Mouse (Mus musculus) inflammation-experienced regulatory T-cells (primary cell): ENCODE results near the gene Hsf5. TPM values are rescaled to one million over a fixed set of nuclear protein-coding genes. Genes with fewer than 3 reads are reported as not detected.

ENCODE experiments used
- polyA plus RNA-seq, 2 experiments: library from polyadenylated mRNA; unstranded; fragments of 100-300 nt; shearing (Covaris generic); gene quantifications; one replicate each; pipeline ENCODE4 v1.2.1; 2017

Hsf5 gene
- polyA plus RNA-seq = under 1 TPM; 0.10 to 0.66 TPM

DNA sequence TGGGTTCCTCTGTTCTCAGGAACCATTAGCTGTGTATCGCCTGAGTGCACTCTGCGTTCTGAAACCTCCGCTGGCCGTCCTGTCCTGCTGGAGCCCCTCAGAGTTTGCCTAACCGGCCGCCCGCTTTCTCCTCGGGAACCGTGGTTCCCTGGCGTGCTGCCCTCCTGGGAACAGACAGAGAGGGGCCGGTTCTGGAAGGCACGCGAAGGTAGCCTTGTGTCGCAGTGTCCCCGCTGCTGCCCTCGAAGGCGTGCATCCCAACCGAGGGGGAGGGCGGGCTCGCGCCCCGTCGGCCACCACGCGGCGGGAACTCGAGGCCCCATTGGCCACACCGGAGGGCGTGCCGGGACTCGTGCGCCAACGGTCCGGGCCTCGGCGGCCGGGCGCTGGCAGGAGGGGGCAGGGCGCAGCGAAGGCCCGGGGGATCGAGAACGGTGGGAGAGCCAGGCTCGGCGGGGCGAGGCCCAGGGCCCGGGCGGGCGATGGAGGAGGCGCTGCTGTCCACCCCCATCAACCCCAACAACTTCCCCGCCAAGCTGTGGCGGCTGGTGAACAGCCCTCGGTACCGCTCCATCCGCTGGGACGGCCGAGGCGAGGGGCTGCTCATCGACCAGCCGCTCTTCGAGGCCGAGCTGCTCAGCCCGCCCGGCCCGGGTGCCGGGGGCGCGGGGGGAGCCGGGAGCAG, at the start of gene Hsf5:
Hsf5 (plus strand) TSS at position 375 of the 685 bp plus-strand sequence.

DNA sequence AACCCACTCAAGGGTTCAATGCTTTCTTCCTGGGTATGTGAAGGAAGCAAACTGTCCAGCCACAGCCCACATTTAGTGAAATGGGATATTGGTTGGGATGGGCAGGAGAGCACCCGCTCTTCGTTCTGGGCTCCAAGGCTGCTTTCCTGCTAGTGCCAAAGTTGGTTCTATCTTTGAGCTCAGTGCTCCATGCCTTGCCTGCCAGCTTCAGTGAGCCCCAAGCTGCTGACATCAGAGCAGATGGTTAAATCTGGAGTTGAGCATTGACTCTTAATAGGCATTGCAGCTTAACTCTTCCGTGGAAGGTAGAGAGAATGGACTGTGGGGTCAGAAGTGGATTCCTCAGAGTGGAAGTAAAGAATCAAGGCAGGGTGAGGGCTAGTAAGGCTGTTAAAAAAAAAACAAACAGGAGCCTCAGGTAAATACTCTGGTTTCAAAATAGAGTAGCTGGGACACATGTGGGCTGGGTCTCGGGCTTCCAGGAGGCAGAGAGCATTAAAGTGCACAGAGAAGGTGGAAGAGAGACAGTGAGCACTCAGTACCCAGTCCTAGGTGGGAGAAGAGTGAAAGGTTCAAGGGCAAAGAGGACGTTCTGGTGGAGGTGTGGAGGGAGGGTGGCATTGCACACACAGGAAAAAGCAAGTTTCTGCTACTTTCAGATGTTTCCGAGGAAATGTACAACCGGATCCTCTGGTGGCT, 48.6 kb upstream of the Hsf5 start, which contains the start of gene Sept4:
Sept4 (plus strand) TSS at position 649 of the 699 bp plus-strand sequence.

DNA sequence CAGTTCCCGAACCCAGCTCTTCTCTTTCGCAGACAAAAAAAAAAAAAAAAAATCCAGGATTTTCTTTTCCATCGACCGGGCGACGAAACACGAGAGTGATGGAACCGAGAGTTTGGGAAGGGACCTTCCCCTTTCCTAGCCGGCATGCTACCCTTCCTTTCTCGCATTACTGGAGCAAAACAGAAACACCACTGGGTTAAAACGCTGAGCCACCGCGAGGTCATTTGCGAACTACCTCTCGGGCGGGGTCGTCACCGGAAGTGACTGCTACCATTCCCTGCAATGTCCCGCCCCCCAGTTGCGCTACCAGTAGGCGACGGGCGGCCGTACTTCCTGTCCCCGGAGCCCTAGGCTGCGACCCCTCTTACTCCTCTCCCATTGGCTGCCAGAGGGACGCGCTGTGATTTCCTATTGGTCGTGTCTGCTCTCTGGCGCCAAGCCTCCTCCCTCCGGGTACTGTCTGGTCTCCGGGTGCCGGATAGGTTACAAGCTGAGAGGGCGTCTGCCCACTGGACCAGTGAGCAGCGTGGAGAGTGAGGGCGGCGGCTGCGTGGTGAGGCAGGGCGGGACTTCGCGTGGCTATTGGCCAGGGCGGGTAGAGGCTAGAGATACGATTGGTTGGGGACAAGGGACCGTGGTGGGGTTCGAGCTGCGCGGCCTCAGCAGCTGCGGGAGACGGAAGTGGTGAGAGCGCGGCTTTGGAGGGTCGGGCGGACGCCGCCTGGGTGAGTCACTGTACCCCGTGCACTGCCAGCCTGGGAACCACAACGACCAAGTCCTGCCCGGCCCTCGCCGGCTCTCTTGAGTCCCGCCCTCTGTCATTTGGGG, 25.2 kb upstream of the Hsf5 start, which contains the start of gene Mtmr4:
Mtmr4 (plus strand) TSS at position 637 of the 828 bp plus-strand sequence.

DNA sequence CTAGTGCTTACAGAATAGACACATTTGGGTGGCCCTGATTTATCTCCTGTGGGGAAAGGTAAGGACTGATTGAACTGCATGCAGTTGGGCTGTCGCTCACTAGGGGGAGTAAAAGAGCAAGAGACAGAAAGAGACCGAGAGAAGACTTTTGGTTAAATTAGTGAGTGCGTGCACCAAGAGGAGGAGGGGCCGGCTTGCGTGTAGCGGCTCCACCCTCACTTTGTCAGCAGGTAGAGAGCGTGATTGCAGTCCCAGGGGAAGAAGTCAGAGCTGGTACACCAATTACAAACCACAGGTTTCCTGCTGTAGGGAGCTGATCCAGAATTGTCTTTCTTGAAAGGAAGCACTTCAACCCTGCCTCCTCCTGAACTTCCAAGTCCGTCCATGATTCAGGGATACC, 45.4 kb downstream of the Hsf5 start, which contains the start of gene Rnf43:
Rnf43 (plus strand) TSS at position 316 of the 400 bp plus-strand sequence.

Other genes with a start within 250 kb of the Hsf5 start
- gene Rad51c, start 212.2 kb upstream of the Hsf5 start, polyA plus RNA-seq = 1 to 10 TPM in 1 of 2 experiments, under 1 TPM in 1; 0.30 to 2.4 TPM
- gene Tex14, start 212.1 kb upstream of the Hsf5 start, polyA plus RNA-seq = under 1 TPM; 0.18 to 0.39 TPM
- not detected for gene Gm11492, start 50.5 kb upstream of the Hsf5 start, polyA plus RNA-seq
- 1 to 10 TPM; 1.3 to 6.0 TPM for gene Sept4, start 48.3 kb upstream of the Hsf5 start, polyA plus RNA-seq
- 10 to 100 TPM; 26.7 to 34.1 TPM for gene Mtmr4, start 25.0 kb upstream of the Hsf5 start, polyA plus RNA-seq
- gene Rnf43, start 45.6 kb downstream of the Hsf5 start, polyA plus RNA-seq = 10 to 100 TPM; 42.6 to 79.4 TPM
- gene Supt4a, start 120.4 kb downstream of the Hsf5 start, polyA plus RNA-seq = 100 to 1,000 TPM; 376 to 391 TPM
- gene Tspoap1, start 143.4 kb downstream of the Hsf5 start, polyA plus RNA-seq = 10 to 100 TPM; 13.4 to 17.8 TPM
- 1 to 10 TPM in 1 of 2 experiments, under 1 TPM in 1; 0.87 to 4.1 TPM for gene Mpo, start 176.4 kb downstream of the Hsf5 start, polyA plus RNA-seq
- 10 to 100 TPM in 1 of 2 experiments, 1 to 10 TPM in 1; 2.0 to 13.4 TPM for gene Lpo, start 211.1 kb downstream of the Hsf5 start, polyA plus RNA-seq
- 10 to 100 TPM in 1 of 2 experiments, 1 to 10 TPM in 1; 9.3 to 15.8 TPM for gene Mks1, start 236.1 kb downstream of the Hsf5 start, polyA plus RNA-seq